Mouse (Mus musculus): ENCODE measurements around the gene Myl6b.

- TF ChIP-seq POLR2A (IDR thresholded peaks at IDR 0.05; ENCODE audit: low read depth, low read length) (no peak), CTCF (IDR thresholded peaks at IDR 0.05; ENCODE audit: extremely low read depth, insufficient read depth, insufficient read length, insufficient replicate concordance) (no peak)
These were observed 1.2 kb downstream of the Myl6b start for GRCm38 (mm10) chr10:128497134-128497737.
